Mouse (Mus musculus): ENCODE results near the gene Tdrd7.

Tdrd7 gene

DNA sequence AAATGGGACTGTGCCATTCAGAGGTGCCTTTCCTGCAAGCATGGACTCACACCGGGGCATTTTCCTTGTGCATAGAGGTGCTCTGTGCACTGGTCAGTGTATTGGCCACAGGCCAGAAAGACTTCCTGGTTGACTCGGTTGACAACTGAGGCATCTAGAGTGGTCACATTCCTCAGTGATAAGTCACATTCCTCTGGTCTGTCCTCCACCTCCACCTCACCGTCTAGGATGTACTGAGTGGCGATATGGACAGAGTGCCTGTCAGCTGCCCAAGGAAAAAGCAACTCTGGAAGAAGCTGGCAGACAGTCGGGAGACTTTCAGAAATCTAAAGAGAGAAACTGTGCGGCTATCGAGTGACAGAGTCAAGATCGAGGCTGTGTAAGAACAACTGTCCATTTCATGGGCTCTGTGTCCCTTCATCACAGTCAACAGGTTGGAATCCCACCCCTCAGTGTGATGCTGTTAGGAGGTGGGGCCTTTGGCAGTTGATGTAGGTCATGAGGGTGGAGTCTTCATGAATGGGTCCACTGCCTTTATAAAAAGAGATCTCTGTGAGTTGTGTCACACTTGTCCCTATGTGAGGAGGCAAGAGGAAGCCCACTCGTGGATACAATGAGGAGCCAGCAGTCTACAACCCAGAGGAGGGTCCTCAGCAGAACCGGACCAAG lies at the start of gene Tdrd7:
Gene Tdrd7 (plus strand): TSS at position 564 of the 669 bp plus-strand sequence.
- peak; percentile 81 for DNase-seq (ENCODE audit: low spot score)

DNA sequence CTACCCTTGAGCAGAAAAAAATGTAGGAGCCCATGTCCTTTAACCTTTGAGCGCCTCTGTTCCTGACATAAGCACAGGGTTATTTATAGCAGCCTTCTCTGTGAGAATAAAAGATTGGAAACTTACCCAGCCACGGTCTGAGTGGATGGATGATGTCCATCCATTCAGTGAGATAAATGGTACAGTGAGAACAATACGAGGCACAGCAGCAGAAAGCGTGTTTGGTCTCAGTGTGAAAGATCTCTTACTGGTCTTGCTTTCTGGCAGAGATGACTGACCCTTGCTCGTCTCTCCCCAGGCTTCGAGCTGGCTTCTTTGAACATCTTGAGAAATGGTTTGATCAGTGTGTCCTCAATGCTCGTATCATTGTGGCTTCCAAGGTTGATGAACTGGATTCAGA lies 48.0 kb upstream of the Tdrd7 start:
- DNase-seq (ENCODE audit: low spot score): no peak

DNA sequence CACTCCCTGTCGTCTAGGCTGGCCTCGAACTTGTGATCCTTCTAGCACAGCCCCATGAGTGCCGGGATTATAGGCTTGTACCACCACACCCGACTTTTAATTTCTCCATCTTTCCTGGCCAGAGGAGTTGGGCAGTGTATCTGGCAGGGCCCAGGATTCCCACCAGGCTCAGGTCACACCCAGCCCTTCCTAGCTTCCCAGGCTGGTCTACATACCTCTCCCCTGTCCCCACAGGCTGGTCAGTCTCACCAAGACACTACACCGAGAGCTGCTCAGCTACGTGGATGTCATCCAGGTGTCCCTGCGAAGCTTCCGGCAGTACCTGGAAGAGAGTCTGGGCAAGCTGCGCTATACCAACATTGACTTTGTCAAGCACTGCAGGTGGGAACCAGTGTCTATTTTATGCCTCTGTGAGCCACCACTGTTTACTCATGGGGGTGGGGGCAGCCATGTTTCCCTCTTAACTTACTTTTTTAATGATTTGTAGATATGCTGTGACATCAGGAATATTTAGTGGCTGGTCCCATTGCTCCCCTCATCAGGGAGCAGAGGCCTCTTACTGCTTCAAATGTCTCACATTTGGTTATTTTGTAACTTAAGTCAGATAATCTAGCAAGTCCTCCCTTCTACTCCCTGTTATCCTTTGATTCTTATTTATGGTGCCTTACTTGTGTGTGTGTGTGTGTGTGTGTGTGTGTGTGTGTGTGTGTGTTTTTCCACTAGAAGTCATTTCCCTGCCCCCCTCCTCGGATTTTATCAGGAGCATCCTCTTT lies 43.3 kb upstream of the Tdrd7 start:
- no peak for DNase-seq (ENCODE audit: low spot score)

- no peak for DNase-seq (ENCODE audit: low spot score)
These were observed 41.1 kb upstream of the Tdrd7 start for GRCm38 (mm10) chr4:45924011-45924410.

DNA sequence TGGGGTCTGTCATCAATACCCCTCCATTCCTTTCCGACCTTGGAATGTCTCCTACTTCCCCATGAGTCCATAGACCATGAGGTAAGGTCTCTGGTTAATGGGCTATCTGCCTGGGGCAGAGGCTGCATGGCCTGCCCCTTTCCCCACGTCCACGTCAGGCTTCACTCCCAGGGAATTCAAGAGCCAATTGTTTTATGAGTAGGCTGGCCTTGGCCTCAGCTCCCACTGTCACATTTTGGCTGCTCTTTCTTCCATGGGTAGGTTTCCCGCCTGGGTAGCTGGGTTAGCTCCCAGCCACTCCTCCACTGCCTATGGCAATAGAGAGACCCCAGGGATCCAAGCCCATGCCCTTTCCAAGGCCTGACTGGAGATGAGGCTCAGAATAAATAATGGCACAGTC lies 36.6 kb upstream of the Tdrd7 start:
- no peak for DNase-seq (ENCODE audit: low spot score)

GRCm38 (mm10) chr4:45941628-45942044 lies 23.5 kb upstream of the Tdrd7 start:
- peak; percentile 49 for DNase-seq (ENCODE audit: low spot score)

GRCm38 (mm10) chr4:45947729-45948128 lies 17.4 kb upstream of the Tdrd7 start:
- no peak for DNase-seq (ENCODE audit: low spot score)

GRCm38 (mm10) chr4:45949109-45949848 lies 15.9 kb upstream of the Tdrd7 start:
- DNase-seq (ENCODE audit: low spot score): peak; percentile 41

DNA sequence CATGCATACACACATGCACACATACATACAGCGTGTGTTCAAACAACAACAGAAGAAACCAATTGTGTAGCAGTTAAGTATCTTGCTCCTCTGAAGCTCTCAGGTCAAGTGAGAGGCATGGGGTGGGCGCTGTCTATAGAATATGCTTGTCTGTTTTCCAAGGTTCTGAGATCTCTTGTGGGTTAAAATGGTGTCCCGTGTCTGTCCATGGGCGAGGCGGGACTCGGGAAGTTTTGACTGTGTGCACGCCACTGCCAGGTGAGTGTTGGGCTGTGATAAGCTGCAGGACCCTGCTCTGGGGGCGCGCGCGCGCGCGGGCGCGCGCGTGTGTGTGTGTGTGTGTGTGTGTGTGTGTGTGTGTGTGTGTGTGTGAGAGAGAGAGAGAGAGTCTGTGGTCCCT lies 13.3 kb upstream of the Tdrd7 start:
- no peak for DNase-seq (ENCODE audit: low spot score)

DNA sequence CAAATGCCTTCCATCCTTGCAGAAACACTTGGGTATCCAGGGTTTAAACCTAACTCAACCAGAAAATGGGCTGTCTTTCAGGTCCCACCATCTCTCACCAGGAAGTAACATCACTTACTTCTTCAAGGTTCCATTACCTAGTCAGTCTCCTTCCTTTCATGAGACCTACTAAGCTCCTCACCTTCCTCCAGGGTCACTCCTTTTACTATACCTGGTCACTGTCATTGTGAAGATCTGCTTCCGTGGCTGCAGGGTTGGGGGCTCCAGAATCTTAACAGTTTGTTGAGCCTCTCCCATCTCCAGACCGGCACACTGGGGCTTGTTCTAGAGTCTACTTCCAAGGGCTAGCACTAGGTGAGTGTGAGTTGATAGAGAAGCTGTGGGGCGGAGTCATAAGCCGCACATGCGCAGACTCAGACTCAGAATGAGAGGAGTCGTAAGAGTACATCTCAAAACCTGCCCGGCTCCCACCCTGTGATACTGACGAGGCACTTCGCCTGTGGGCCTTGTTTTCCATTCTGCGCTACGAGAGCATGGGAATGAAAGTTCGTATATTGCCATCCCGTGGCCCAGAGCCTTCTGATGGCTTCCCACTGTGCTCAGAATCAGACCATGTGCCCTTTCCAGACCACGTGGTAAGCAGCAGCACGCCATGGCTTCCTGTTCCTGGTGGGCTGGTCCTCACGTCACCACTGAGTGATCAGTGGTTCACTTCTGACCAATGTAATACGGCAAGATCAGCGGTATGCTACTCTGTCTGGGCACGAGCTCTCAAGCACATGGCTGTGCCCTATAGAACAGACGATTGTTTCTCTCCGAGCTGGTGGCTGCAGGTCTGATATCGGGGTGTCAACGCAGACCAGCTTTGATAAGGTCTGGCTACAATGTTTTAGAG lies 11.9 kb upstream of the Tdrd7 start:
- no peak for DNase-seq (ENCODE audit: low spot score)

DNA sequence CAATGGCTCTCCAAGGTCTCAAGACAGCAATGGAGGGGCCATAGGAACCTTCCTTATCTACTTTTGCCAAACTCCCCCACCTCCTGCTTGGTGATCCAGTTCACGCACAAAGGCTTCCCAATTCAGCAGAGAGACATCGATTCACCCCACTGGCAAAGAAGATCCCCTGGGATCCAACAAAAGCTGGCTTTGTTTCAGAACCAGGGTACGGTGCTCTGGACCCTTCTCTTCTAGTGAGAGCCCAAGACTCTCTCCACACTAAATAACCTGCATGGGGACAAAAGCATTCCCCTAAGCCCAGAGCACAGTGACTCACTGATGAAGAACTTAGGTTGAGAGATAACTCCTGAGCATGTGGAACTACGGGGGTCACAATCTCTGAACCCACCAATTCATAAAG lies 9.9 kb upstream of the Tdrd7 start:
- DNase-seq (ENCODE audit: low spot score): no peak

- no peak for DNase-seq (ENCODE audit: low spot score)
These were observed 9.0 kb upstream of the Tdrd7 start for GRCm38 (mm10) chr4:45956131-45956530.

- DNase-seq (ENCODE audit: low spot score): no peak
These were observed 8.4 kb upstream of the Tdrd7 start for GRCm38 (mm10) chr4:45956706-45957105.

- peak; percentile 65 for DNase-seq (ENCODE audit: low spot score)
These were observed 758 bp downstream of the Tdrd7 start for GRCm38 (mm10) chr4:45965737-45966447.

DNA sequence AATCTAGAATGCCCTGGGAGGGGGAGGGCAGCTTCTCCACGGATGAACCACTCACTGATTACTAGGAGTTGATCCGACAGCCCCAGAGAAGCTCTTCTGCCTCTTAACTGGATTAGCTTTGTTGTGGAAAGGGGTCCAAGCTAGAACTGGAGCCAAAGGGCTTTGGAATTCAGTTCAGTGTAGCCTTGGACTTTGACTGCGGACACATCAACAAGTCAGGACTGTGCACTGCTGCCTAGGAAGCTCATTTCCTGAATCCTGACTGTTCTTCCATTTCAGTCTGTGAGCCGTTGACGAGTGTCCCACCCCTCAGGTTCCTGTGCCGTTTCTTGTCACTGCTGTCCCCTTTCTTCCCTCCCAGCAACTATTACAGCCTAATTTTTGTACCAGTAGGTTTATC lies 1.6 kb downstream of the Tdrd7 start:
- DNase-seq (ENCODE audit: low spot score): no peak

- no peak for DNase-seq (ENCODE audit: low spot score)
These were observed 2.6 kb downstream of the Tdrd7 start for GRCm38 (mm10) chr4:45967479-45968341.

DNA sequence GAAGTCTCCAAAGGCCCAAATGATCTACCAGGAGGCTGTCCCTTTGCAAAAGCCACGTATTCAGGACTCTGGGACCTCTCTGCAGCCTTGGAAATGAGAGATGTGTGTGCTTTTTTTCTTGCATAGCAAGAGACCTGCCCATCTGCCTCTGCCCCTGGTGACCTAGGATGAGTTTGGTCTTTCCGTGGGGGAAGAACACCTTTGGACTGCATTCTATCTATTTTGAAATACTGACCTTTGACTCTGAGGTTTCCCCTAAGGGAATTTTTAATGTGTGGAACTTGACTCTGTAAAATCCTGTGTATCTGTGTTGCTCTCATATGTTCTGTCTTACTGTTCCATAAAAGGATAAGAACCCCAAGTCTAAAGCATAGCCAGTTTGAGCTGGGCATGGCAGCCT lies 3.9 kb downstream of the Tdrd7 start:
- no peak for DNase-seq (ENCODE audit: low spot score)

- no peak for DNase-seq (ENCODE audit: low spot score)
These were observed 5.0 kb downstream of the Tdrd7 start for GRCm38 (mm10) chr4:45970048-45970560.

GRCm38 (mm10) chr4:45971806-45972447 lies 6.8 kb downstream of the Tdrd7 start:
- DNase-seq (ENCODE audit: low spot score): peak; percentile 99
